Mouse (Mus musculus) intestine, postnatal 0 days (tissue): Measurements from ENCODE around the gene Gdf1. TPM values are rescaled to one million over a fixed set of nuclear protein-coding genes. Genes with fewer than 3 reads are reported as not detected.
A peak's percentile ranks its signal among the peaks of the same experiment; 100 is the strongest.

Source experiments
- ATAC-seq: fragments of 200-750 bp; cut with Nextera tagmentation; 2 replicates; pipeline ENCODE4 v1.8.0; 2017; ENCODE audit warnings: mild to moderate bottlenecking, moderate TSS enrichment, moderate library complexity
- H3K27ac ChIP-seq: fragments of 300-500 bp; sonication (generic); 2 replicates; pipeline ENCODE4 v1.5.1; 2014; ENCODE audit warnings: mild to moderate bottlenecking, low read depth, low read length, moderate library complexity
- H3K27me3 ChIP-seq: fragments of 300-500 bp; sonication (generic); replicated peaks from 2 replicates; pipeline ENCODE4 v1.6.1; 2014; ENCODE audit warnings: low read length, mixed read lengths; ENCODE audit not compliant: control insufficient read depth, insufficient read depth
- H3K36me3 ChIP-seq: fragments of 300-500 bp; sonication (generic); 2 replicates; pipeline ENCODE4 v1.6.1; 2014; ENCODE audit warnings: mild to moderate bottlenecking, moderate library complexity; ENCODE audit not compliant: control insufficient read depth, insufficient read depth
- H3K4me1 ChIP-seq: fragments of 300-500 bp; sonication (generic); replicated peaks from 2 replicates; pipeline ENCODE4 v1.6.1; 2014; ENCODE audit warnings: antibody characterized with exemption, low read length, mixed read lengths; ENCODE audit not compliant: control insufficient read depth, insufficient read depth
- H3K4me2 ChIP-seq: fragments of 300-500 bp; sonication (generic); replicated peaks from 2 replicates; pipeline ENCODE4 v1.6.1; 2014; ENCODE audit warnings: low read depth, mild to moderate bottlenecking, moderate library complexity
- H3K4me3 ChIP-seq: fragments of 300-500 bp; sonication (generic); 2 replicates; pipeline ENCODE4 v1.5.1; 2014; ENCODE audit warnings: low read depth, low read length
- H3K9ac ChIP-seq: fragments of 300-500 bp; sonication (generic); 2 replicates; pipeline ENCODE4 v1.6.1; 2014; ENCODE audit warnings: mild to moderate bottlenecking, low read depth, low read length
- H3K9me3 ChIP-seq: fragments of 300-500 bp; sonication (generic); 2 replicates; pipeline ENCODE4 v1.6.1; 2016; ENCODE audit warnings: mixed run types; ENCODE audit not compliant: control insufficient read depth
- CTCF ChIP-seq: sonication (generic); IDR thresholded peaks from 2 replicates; pipeline ENCODE4 v1.5.1; 2016; ENCODE audit warnings: low read depth, mild to moderate bottlenecking, control low read depth, antibody characterized with exemption, moderate library complexity
- WGBS: fragments of 180-500 bp; shearing (Covaris S2); extraction: QIAGEN DNeasy Blood & Tissue Kit; methylation state at CpG from one replicate; pipeline ENCODE4 v1.1.7; 2014; 5-methylcytosine and 5-hydroxymethylcytosine counted together
- polyA plus RNA-seq: library from polyadenylated mRNA; unstranded; fragments of >200 nt; fragmentation: Nextera tagmentation; extraction: Ambion mirVana; gene quantifications from 2 replicates; pipeline ENCODE4 v1.2.1, GENCODE M21; 2015

Gdf1 gene
- polyA plus RNA-seq, 1 experiment from 2014 or later = not detected

DNA sequence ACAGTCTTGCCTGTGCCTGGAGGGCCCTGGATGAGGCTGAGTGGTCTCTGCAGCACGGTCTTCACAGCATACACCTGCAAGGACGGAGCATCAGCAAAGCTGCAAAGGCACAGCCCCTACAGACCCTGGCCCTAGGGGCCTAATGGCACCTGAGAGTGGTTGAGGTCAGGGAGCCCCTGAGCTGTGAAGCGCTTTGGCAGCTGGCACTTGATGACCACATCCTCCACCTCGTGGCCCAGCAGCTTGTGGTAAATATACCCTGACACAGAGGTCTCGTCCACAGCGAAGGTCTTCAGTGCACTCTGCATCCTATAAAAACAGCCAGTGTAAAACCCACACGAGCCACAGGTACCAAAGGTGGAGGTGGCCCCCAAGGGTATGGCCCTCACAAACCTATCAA lies 9.3 kb downstream of the Gdf1 start:
- H3K27ac ChIP-seq = no peak overlapping the region
- no peaks in the 10 kb centered on the region for H3K9me3 ChIP-seq
- no peaks in the 10 kb centered on the region for H3K27me3 ChIP-seq
- H3K4me3 ChIP-seq = no peak overlapping the region
- H3K4me1 ChIP-seq = no peaks in the 10 kb centered on the region
- no peak for ATAC-seq
- no peak overlapping the region for H3K4me2 ChIP-seq
- TF ChIP-seq CTCF = no peak
- 86% methylated on average over 7 of the region's 7 CpGs for WGBS
- H3K36me3 ChIP-seq = peaks cover 96% of the 10 kb centered on the region
- H3K9ac ChIP-seq = no peak overlapping the region

- H3K4me3 ChIP-seq = no peak overlapping the region
- H3K4me1 ChIP-seq = no peaks in the 10 kb centered on the region
- ATAC-seq = no peak
- no peaks in the 10 kb centered on the region for H3K9me3 ChIP-seq
- no peak for TF ChIP-seq CTCF
- H3K9ac ChIP-seq = no peak overlapping the region
- 88% methylated on average over 7 of the region's 7 CpGs for WGBS
- H3K27me3 ChIP-seq = no peaks in the 10 kb centered on the region
- H3K4me2 ChIP-seq = no peak overlapping the region
- no peak overlapping the region for H3K27ac ChIP-seq
- peaks cover 78% of the 10 kb centered on the region for H3K36me3 ChIP-seq
Observed at GRCm38 (mm10) chr8:70340659-70341058, 11.0 kb downstream of the Gdf1 start.

GRCm38 (mm10) chr8:70342007-70342406 lies 12.4 kb downstream of the Gdf1 start:
- Histone ChIP-seq H3K9me3 (no peaks in the 10 kb centered on the region), H3K27me3 (no peaks in the 10 kb centered on the region), H3K4me3 (no peak overlapping the region), H3K4me1 (no peaks in the 10 kb centered on the region), H3K9ac (no peak overlapping the region), H3K27ac (no peak overlapping the region), H3K36me3 (peaks cover 74% of the 10 kb centered on the region), H3K4me2 (no peak overlapping the region)
- no peak for ATAC-seq
- TF ChIP-seq CTCF = no peak
- 92% methylated on average over 14 of the region's 14 CpGs for WGBS

DNA sequence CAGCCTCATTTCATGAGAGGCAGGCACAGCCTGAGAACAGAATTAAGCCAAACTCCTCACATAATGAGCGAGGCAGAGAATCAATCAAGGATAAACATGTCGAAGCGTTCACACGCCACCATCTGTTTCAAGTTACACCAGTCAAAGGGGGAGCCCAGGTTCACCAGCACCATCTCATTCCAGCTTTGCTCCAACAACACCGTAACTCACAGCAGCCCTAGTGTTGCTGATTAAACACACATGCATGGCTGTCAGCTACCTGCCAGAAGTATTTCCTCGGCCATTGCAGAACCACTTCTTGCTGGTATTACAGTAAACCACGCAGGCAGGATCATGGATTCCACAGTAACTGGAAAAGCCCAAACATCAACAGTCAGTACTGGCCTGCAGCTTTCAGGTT lies 13.5 kb downstream of the Gdf1 start:
- Histone ChIP-seq H3K4me2 (no peak overlapping the region), H3K9ac (no peak overlapping the region), H3K36me3 (peaks cover 63% of the 10 kb centered on the region), H3K9me3 (no peaks in the 10 kb centered on the region), H3K27me3 (no peaks in the 10 kb centered on the region), H3K27ac (0 out of 2 replicates have a peak overlapping the region, but pooled peaks have one; percentile 15), H3K4me3 (no peak overlapping the region), H3K4me1 (0 out of 2 replicates have a peak, but pooled peaks cover 6% of the 10 kb centered on the region)
- WGBS = 83% methylated on average over 7 of the region's 7 CpGs
- no peak for ATAC-seq
- TF ChIP-seq CTCF = no peak

GRCm38 (mm10) chr8:70343696-70344095 lies 14.1 kb downstream of the Gdf1 start:
- H3K4me1 ChIP-seq = peaks cover 11% of the 10 kb centered on the region; the same call in 1 of the 2 replicates
- H3K27ac ChIP-seq = no peak overlapping the region
- ATAC-seq = no peak
- TF ChIP-seq CTCF = peak; percentile 72
- 54% methylated on average over 6 of the region's 6 CpGs for WGBS
- H3K9ac ChIP-seq = no peak overlapping the region
- H3K27me3 ChIP-seq = no peaks in the 10 kb centered on the region
- H3K4me3 ChIP-seq = no peak overlapping the region
- no peak overlapping the region for H3K4me2 ChIP-seq
- peaks cover 62% of the 10 kb centered on the region for H3K36me3 ChIP-seq
- H3K9me3 ChIP-seq = no peaks in the 10 kb centered on the region

GRCm38 (mm10) chr8:70344279-70344678 lies 14.7 kb downstream of the Gdf1 start:
- Histone ChIP-seq H3K9ac (no peak overlapping the region), H3K4me1 (peaks cover 15% of the 10 kb centered on the region), H3K36me3 (peaks cover 61% of the 10 kb centered on the region), H3K27ac (no peak overlapping the region), H3K4me3 (no peak overlapping the region), H3K27me3 (no peaks in the 10 kb centered on the region), H3K9me3 (no peaks in the 10 kb centered on the region), H3K4me2 (no peak overlapping the region)
- WGBS = 96% methylated on average over 2 of the region's 2 CpGs
- ATAC-seq = no peak
- TF ChIP-seq CTCF = no peak

GRCm38 (mm10) chr8:70347443-70347842 lies 17.8 kb downstream of the Gdf1 start:
- H3K27me3 ChIP-seq = no peaks in the 10 kb centered on the region
- WGBS = 70% methylated on average over 4 of the region's 4 CpGs
- no peak for TF ChIP-seq CTCF
- no peak overlapping the region for H3K4me2 ChIP-seq
- H3K36me3 ChIP-seq = peaks cover 32% of the 10 kb centered on the region
- no peak overlapping the region for H3K4me3 ChIP-seq
- H3K9me3 ChIP-seq = no peaks in the 10 kb centered on the region
- H3K4me1 ChIP-seq = peaks cover 29% of the 10 kb centered on the region
- H3K27ac ChIP-seq = no peak overlapping the region
- ATAC-seq = no peak
- H3K9ac ChIP-seq = no peak overlapping the region
